Mouse (Mus musculus) cerebellum, adult 2 months (tissue): ENCODE data around the gene Tnfaip2. TPM values are rescaled to one million over a fixed set of nuclear protein-coding genes. Genes with fewer than 3 reads are reported as not detected.

Experiments used
- DNase-seq, 2 experiments: peaks; one replicate each; pipeline ENCODE4 v3.0.0; 2021
- H3K27ac ChIP-seq: fragments of 200-500 bp; 2 replicates; pipeline ENCODE4 v1.5.1; 2012; ENCODE audit warnings: low read length, control low read depth, inconsistent platforms; ENCODE audit not compliant: insufficient read depth
- H3K27me3 ChIP-seq: fragments of 200-500 bp; 2 replicates; pipeline ENCODE4 v1.6.1; 2012; ENCODE audit warnings: inconsistent platforms, mild to moderate bottlenecking, low read length, moderate library complexity; ENCODE audit not compliant: control insufficient read depth, insufficient read depth
- H3K4me1 ChIP-seq: fragments of 200-500 bp; 2 replicates; pipeline ENCODE4 v1.6.1; 2011; ENCODE audit warnings: low read length; ENCODE audit not compliant: control insufficient read depth, insufficient read depth
- H3K4me3 ChIP-seq: fragments of 200-500 bp; replicated peaks from 2 replicates; pipeline ENCODE3; 2011; ENCODE audit warnings: mild to moderate bottlenecking, low read depth, low read length, control low read depth; ENCODE audit not compliant: insufficient read depth
- CTCF ChIP-seq: fragments of 200-500 bp; IDR thresholded peaks from 2 replicates; pipeline ENCODE4 v1.5.1; 2011; ENCODE audit warnings: low read depth, mild to moderate bottlenecking, control low read depth, low read length, moderate library complexity, borderline replicate concordance; ENCODE audit not compliant: insufficient read depth
- POLR2A ChIP-seq: fragments of 200-500 bp; IDR thresholded peaks from 2 replicates; pipeline ENCODE4 v1.6.1; 2011; ENCODE audit warnings: low read length, control low read depth, borderline replicate concordance; ENCODE audit not compliant: insufficient read depth
- WGBS: fragments of 180-500 bp; shearing (Covaris S2); methylation state at CpG from one replicate; pipeline ENCODE4 v1.1.7; 2018; 5-methylcytosine and 5-hydroxymethylcytosine counted together
- polyA plus RNA-seq: library from polyadenylated mRNA; depleted of rRNA; stranded (reverse); fragments of >200 nt; gene quantifications from 2 replicates; pipeline ENCODE4 v1.2.3, GENCODE M21; 2012

Gene Tnfaip2
- polyA plus RNA-seq, 1 experiment = 0.87 TPM

- no peak for DNase-seq
- Histone ChIP-seq H3K4me3 (no peak overlapping the region), H3K27ac (no peak overlapping the region), H3K4me1 (0 out of 2 replicates have a peak, but pooled peaks cover 5% of the 10 kb centered on the region), H3K27me3 (peaks cover 2% of the 10 kb centered on the region; the same call in 1 of the 2 replicates)
- TF ChIP-seq CTCF (no peak), POLR2A (no peak)
- 6% methylated on average over 52 of the region's 52 CpGs for WGBS
These were observed 3.1 kb downstream of the Tnfaip2 start for GRCm38 (mm10) chr12:111445161-111445889.

GRCm38 (mm10) chr12:111445890-111446613 is 3.8 kb downstream of the Tnfaip2 start:
- peaks cover 2% of the 10 kb centered on the region; the same call in 1 of the 2 replicates for H3K27me3 ChIP-seq
- DNase-seq = no peak
- H3K27ac ChIP-seq = no peak overlapping the region
- H3K4me3 ChIP-seq = no peak overlapping the region
- 10% methylated on average over 27 of the region's 27 CpGs for WGBS
- TF ChIP-seq CTCF (no peak), POLR2A (no peak)
- H3K4me1 ChIP-seq = 0 out of 2 replicates have a peak, but pooled peaks cover 5% of the 10 kb centered on the region

DNA sequence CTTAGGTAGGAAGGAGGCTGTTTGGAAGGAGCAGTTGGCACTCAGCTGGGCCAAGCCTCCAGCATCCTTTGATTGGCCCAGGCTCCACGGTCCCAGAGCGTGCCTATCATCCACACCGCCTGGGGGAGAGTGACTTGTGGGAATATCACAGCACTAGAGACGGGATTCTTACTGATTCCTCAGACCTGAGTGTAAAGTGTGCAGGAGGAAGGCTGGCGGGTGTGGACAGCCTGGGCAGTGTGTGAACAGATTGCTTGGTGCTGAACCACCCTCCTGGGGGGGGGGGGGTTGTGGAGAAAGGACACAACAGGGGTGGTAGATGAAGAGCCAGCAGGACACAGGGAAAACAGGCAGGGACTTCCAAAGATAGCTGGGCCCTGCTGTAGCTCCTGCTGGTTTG is 4.5 kb downstream of the Tnfaip2 start:
- H3K4me3 ChIP-seq = no peak overlapping the region
- peaks cover 2% of the 10 kb centered on the region; the same call in 1 of the 2 replicates for H3K27me3 ChIP-seq
- DNase-seq = no peak
- TF ChIP-seq CTCF = no peak
- no peak for TF ChIP-seq POLR2A
- H3K4me1 ChIP-seq = 0 out of 2 replicates have a peak, but pooled peaks cover 5% of the 10 kb centered on the region
- 26% methylated on average over 5 of the region's 5 CpGs for WGBS
- no peak overlapping the region for H3K27ac ChIP-seq

DNA sequence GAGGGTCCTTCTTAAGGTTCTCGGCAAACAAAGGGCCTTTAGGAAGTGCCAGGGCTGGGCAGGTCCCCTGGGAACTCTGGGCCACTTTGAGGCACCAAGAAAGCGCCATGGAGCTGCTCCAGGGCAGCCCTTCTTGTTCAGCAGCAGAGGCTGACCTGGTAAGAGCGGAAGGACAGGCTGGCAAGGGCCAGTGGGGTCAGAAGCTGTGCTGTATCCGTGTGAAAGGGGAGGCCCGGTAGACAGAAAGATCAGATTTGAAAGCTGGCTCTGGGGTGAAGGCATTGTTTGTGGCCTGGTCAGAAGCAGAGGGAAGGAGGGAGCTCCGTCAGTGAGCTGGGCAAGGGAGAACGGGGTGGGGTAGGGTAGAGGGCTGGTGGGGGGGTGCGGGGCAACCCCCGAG is 5.1 kb downstream of the Tnfaip2 start:
- 0 out of 2 replicates have a peak, but pooled peaks cover 5% of the 10 kb centered on the region for H3K4me1 ChIP-seq
- H3K27ac ChIP-seq = no peak overlapping the region
- TF ChIP-seq POLR2A = no peak
- TF ChIP-seq CTCF = no peak
- peaks cover 2% of the 10 kb centered on the region; the same call in 1 of the 2 replicates for H3K27me3 ChIP-seq
- no peak overlapping the region for H3K4me3 ChIP-seq
- WGBS = 45% methylated on average over 9 of the region's 9 CpGs
- no peak for DNase-seq

GRCm38 (mm10) chr12:111447898-111448760 is 5.9 kb downstream of the Tnfaip2 start:
- no peak for DNase-seq
- H3K27me3 ChIP-seq = peaks cover 2% of the 10 kb centered on the region; the same call in 1 of the 2 replicates
- no peak overlapping the region for H3K27ac ChIP-seq
- WGBS = 28% methylated on average over 22 of the region's 22 CpGs
- 0 out of 2 replicates have a peak, but pooled peaks cover 5% of the 10 kb centered on the region for H3K4me1 ChIP-seq
- no peak overlapping the region for H3K4me3 ChIP-seq
- TF ChIP-seq CTCF (no peak), POLR2A (no peak)

GRCm38 (mm10) chr12:111448931-111449705 is 6.8 kb downstream of the Tnfaip2 start:
- H3K27me3 ChIP-seq = peaks cover 2% of the 10 kb centered on the region; the same call in 1 of the 2 replicates
- DNase-seq = no peak
- 0 out of 2 replicates have a peak, but pooled peaks cover 5% of the 10 kb centered on the region for H3K4me1 ChIP-seq
- WGBS = 33% methylated on average over 14 of the region's 14 CpGs
- TF ChIP-seq POLR2A (no peak), CTCF (no peak)
- no peak overlapping the region for H3K27ac ChIP-seq
- no peak overlapping the region for H3K4me3 ChIP-seq
